Mouse (Mus musculus): Measurements from ENCODE around the gene Apol7a. TPM values are rescaled to one million over a fixed set of nuclear protein-coding genes. Genes with fewer than 3 reads are reported as not detected.
"Not testable (repeated sequence)": the region's sequence is repeated elsewhere in the genome, so short reads cannot be mapped to it uniquely, and the experiment has no call there.

The Apol7a gene
- polyA plus RNA-seq (2014; fragmentation: Nextera tagmentation; extraction: Ambion mirVana), result not detected in 2 replicates

- 53% methylated on average over 9 of the region's 9 CpGs for WGBS
- H3K27me3 ChIP-seq (replicated peaks; ENCODE audit: control insufficient read depth, insufficient read depth, low read length); H3K9ac ChIP-seq (ENCODE audit: low read depth, low read length); H3K27ac ChIP-seq (ENCODE audit: low read depth, low read length); ATAC-seq (replicated peaks; ENCODE audit: low FRiP score); H3K9me3 ChIP-seq (ENCODE audit: control insufficient read depth, low read length); H3K4me3 ChIP-seq (ENCODE audit: low read depth, low read length); DNase-seq (ENCODE audit: low spot score); H3K36me3 ChIP-seq (ENCODE audit: control insufficient read depth, insufficient read depth, low read length); H3K4me2 ChIP-seq; H3K4me1 ChIP-seq (replicated peaks; ENCODE audit: control insufficient read depth, insufficient read depth, low read length): not testable (repeated sequence)
Measured at GRCm38 (mm10) chr15:77399027-77399426, at the start of gene Apol7a. TSS of gene Apol7a (minus strand) at chr15:77399110.

DNA sequence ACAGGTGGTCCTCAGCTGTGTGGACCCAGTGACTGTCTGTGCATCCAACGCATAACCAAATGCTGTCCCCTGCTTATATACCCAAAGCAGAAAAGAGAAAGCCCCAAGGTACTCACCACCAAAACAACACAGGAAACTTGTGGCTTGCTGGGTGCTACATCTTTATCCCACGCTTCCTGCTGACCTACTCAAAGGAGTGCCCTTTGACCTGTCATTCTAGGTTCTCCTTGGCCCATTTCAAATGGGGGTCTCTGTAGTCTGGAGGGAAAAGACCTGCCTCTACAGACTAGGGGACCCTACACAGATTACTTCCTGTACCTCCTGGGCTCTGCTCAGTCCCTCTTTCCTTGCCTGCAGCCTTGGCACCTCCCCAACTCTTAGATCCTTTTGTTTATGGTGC lies 48.5 kb upstream of the Apol7a start, which contains the start of gene Apol7b:
Apol7b (minus strand) TSS at position 101 of the 400 bp plus-strand sequence.
- H3K9ac ChIP-seq (ENCODE audit: low read depth, low read length); DNase-seq (ENCODE audit: low spot score); H3K4me1 ChIP-seq (replicated peaks; ENCODE audit: control insufficient read depth, insufficient read depth, low read length); H3K27me3 ChIP-seq (replicated peaks; ENCODE audit: control insufficient read depth, insufficient read depth, low read length); ATAC-seq (replicated peaks; ENCODE audit: low FRiP score); H3K4me3 ChIP-seq (ENCODE audit: low read depth, low read length); H3K27ac ChIP-seq (ENCODE audit: low read depth, low read length); H3K36me3 ChIP-seq (ENCODE audit: control insufficient read depth, insufficient read depth, low read length); H3K4me2 ChIP-seq; H3K9me3 ChIP-seq (ENCODE audit: control insufficient read depth, low read length): not testable (repeated sequence)
- WGBS, result 74% methylated on average over 2 of the region's 2 CpGs

DNA sequence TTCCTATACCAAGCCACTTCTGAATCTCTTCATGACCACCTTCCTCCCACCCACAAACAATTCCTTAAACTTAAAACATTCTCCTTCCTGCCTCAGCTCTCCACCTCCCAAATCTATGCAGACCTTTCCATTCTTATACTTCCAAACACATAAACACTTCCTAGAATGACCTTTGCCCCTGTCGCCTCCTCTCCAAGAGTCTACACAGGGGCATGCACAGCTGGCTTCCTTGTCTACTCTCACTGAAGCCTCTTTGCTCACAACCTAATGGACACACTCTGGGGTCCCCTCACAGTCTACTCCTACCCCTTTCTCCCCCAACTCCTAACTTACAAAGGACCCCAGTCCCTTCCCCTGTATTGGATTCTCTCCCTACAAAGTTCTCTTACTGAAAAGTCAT lies 46.8 kb upstream of the Apol7a start:
- H3K27ac ChIP-seq (ENCODE audit: low read depth, low read length); H3K27me3 ChIP-seq (replicated peaks; ENCODE audit: control insufficient read depth, insufficient read depth, low read length); H3K9ac ChIP-seq (ENCODE audit: low read depth, low read length); DNase-seq (ENCODE audit: low spot score); H3K4me1 ChIP-seq (replicated peaks; ENCODE audit: control insufficient read depth, insufficient read depth, low read length); ATAC-seq (replicated peaks; ENCODE audit: low FRiP score); H3K4me3 ChIP-seq (ENCODE audit: low read depth, low read length); H3K4me2 ChIP-seq; H3K9me3 ChIP-seq (ENCODE audit: control insufficient read depth, low read length); H3K36me3 ChIP-seq (ENCODE audit: control insufficient read depth, insufficient read depth, low read length): not testable (repeated sequence)
- WGBS, result 100% methylated on average over 1 of the region's 1 CpGs

DNA sequence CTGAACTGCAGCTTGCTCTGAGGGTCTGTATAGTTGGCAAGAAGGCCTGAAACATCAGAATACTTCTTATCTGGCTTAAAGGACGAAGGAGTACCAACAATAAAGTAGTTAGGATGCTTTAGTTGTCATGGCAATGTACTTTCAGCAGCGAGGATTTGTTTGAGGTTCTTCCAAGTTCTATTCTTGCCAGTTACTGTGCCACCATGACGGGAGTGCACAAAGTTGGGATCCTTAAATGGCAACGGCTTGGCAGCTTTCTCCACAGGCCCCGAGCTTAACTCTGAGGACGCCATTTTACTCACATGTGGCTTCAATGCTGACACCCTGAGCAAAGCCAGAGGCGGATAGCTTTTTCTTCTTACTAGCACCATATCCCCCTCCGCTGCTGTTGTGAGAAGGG lies 45.8 kb upstream of the Apol7a start:
- not testable (repeated sequence) for H3K4me1 ChIP-seq (replicated peaks; ENCODE audit: control insufficient read depth, insufficient read depth, low read length); H3K9me3 ChIP-seq (ENCODE audit: control insufficient read depth, low read length); H3K4me3 ChIP-seq (ENCODE audit: low read depth, low read length); ATAC-seq (replicated peaks; ENCODE audit: low FRiP score); H3K27ac ChIP-seq (ENCODE audit: low read depth, low read length); DNase-seq (ENCODE audit: low spot score); H3K27me3 ChIP-seq (replicated peaks; ENCODE audit: control insufficient read depth, insufficient read depth, low read length); H3K9ac ChIP-seq (ENCODE audit: low read depth, low read length); H3K36me3 ChIP-seq (ENCODE audit: control insufficient read depth, insufficient read depth, low read length); H3K4me2 ChIP-seq
- 83% methylated on average over 8 of the region's 8 CpGs for WGBS

DNA sequence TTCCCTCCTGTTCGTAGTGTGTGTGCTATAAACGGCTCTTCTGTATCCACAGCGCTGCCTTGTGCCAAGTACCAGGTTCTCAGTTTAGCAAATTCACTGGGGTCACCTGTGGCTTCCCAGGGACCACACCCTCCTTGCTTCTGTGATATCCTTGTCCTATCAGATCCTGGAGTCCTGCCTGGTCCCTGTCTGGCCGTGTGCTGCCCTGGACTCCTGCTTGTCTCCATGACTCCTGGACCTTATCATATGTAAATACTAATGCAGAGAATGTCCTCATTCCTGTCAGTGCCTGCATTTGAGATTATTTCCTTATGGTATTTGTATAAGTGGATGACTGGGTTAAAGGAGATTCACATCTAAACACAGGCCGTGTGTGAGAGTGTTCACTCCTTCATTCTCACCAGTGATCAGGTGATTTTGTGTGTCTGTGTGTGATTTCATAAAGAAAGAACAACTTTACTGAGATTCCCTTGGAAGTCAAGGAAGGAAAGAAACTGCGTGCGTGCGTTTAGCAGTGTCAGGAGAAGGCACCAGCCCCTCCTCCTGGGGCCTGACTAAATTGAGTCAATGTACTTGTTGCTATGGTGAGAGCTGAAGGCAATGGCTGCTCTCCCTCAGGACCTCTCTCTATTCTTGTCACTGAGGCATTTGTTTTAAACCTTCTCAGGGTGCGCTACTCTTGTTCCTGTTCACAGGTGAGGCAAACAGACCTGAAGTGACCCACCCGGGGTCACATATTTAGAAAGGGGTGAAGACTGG lies 30.0 kb upstream of the Apol7a start:
- not testable (repeated sequence) for ATAC-seq (replicated peaks; ENCODE audit: low FRiP score); H3K4me1 ChIP-seq (replicated peaks; ENCODE audit: control insufficient read depth, insufficient read depth, low read length); H3K27ac ChIP-seq (ENCODE audit: low read depth, low read length); H3K9ac ChIP-seq (ENCODE audit: low read depth, low read length); H3K27me3 ChIP-seq (replicated peaks; ENCODE audit: control insufficient read depth, insufficient read depth, low read length); H3K36me3 ChIP-seq (ENCODE audit: control insufficient read depth, insufficient read depth, low read length); H3K9me3 ChIP-seq (ENCODE audit: control insufficient read depth, low read length); H3K4me3 ChIP-seq (ENCODE audit: low read depth, low read length); DNase-seq (ENCODE audit: low spot score); H3K4me2 ChIP-seq
- WGBS, result 75% methylated on average over 6 of the region's 10 CpGs

- H3K27ac ChIP-seq (ENCODE audit: low read depth, low read length); ATAC-seq (replicated peaks; ENCODE audit: low FRiP score); H3K4me1 ChIP-seq (replicated peaks; ENCODE audit: control insufficient read depth, insufficient read depth, low read length); H3K9ac ChIP-seq (ENCODE audit: low read depth, low read length); H3K27me3 ChIP-seq (replicated peaks; ENCODE audit: control insufficient read depth, insufficient read depth, low read length); H3K4me2 ChIP-seq; H3K36me3 ChIP-seq (ENCODE audit: control insufficient read depth, insufficient read depth, low read length); DNase-seq (ENCODE audit: low spot score); H3K4me3 ChIP-seq (ENCODE audit: low read depth, low read length); H3K9me3 ChIP-seq (ENCODE audit: control insufficient read depth, low read length): not testable (repeated sequence)
- 64% methylated on average over 3 of the region's 7 CpGs for WGBS
Measured at GRCm38 (mm10) chr15:77422925-77423324, 24.0 kb upstream of the Apol7a start.

DNA sequence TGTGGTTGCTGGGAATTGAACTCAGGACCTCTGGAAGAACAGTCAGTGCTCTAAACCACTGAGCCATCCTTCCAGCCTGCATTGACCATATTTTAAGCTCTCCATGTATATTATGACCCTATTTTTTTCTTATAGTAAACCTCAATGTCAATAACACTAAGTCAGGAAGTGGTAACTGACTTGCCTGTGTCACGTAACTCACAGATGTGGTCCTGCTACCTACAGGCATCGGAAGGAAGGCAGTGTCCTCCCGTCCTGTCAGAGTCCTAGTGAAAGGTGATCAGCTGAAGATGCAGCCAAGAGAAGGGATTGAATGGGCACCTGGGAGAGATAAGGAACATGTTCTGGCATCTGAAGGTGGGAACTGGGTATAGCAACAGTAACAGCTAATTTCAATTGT lies 20.7 kb upstream of the Apol7a start:
- H3K27ac ChIP-seq (ENCODE audit: low read depth, low read length); H3K36me3 ChIP-seq (ENCODE audit: control insufficient read depth, insufficient read depth, low read length); H3K4me1 ChIP-seq (replicated peaks; ENCODE audit: control insufficient read depth, insufficient read depth, low read length); H3K9ac ChIP-seq (ENCODE audit: low read depth, low read length); H3K9me3 ChIP-seq (ENCODE audit: control insufficient read depth, low read length); H3K4me2 ChIP-seq; H3K4me3 ChIP-seq (ENCODE audit: low read depth, low read length); ATAC-seq (replicated peaks; ENCODE audit: low FRiP score); DNase-seq (ENCODE audit: low spot score); H3K27me3 ChIP-seq (replicated peaks; ENCODE audit: control insufficient read depth, insufficient read depth, low read length): not testable (repeated sequence)
- WGBS, result no CpG with 5 or more reads among the region's 3 CpGs

- not testable (repeated sequence) for ATAC-seq (replicated peaks; ENCODE audit: low FRiP score); H3K4me1 ChIP-seq (replicated peaks; ENCODE audit: control insufficient read depth, insufficient read depth, low read length); H3K36me3 ChIP-seq (ENCODE audit: control insufficient read depth, insufficient read depth, low read length); H3K4me3 ChIP-seq (ENCODE audit: low read depth, low read length); H3K27ac ChIP-seq (ENCODE audit: low read depth, low read length); H3K9ac ChIP-seq (ENCODE audit: low read depth, low read length); DNase-seq (ENCODE audit: low spot score); H3K4me2 ChIP-seq; H3K27me3 ChIP-seq (replicated peaks; ENCODE audit: control insufficient read depth, insufficient read depth, low read length); H3K9me3 ChIP-seq (ENCODE audit: control insufficient read depth, low read length)
- 29% methylated on average over 2 of the region's 10 CpGs for WGBS
Measured at GRCm38 (mm10) chr15:77416655-77417333, 17.9 kb upstream of the Apol7a start.

DNA sequence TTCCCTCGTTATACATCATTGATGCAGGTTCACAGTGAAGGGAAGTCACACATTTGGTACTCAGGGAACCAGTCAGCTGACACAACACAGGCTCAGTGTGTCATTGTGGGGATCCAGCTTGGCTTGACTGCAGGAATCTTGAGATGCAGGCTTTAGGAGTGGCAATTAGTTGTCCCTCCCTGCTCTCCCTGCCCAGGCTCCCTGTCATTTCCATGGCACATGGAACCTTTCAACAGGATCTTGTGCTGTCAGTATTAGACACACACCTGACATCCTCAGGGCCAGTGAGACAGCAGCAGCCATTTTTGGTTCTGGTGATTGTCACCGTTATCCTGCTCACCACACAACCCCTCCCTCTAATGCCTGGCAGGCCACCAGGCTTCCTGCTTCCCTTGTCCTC lies 16.7 kb upstream of the Apol7a start:
- not testable (repeated sequence) for H3K27ac ChIP-seq (ENCODE audit: low read depth, low read length)
- 56% methylated on average over 2 of the region's 2 CpGs for WGBS

More for the DNA sequence above, 16.7 kb upstream of the Apol7a start:
- H3K9ac ChIP-seq (ENCODE audit: low read depth, low read length); ATAC-seq (replicated peaks; ENCODE audit: low FRiP score); H3K9me3 ChIP-seq (ENCODE audit: control insufficient read depth, low read length); DNase-seq (ENCODE audit: low spot score); H3K27me3 ChIP-seq (replicated peaks; ENCODE audit: control insufficient read depth, insufficient read depth, low read length); H3K4me2 ChIP-seq; H3K4me3 ChIP-seq (ENCODE audit: low read depth, low read length); H3K4me1 ChIP-seq (replicated peaks; ENCODE audit: control insufficient read depth, insufficient read depth, low read length); H3K36me3 ChIP-seq (ENCODE audit: control insufficient read depth, insufficient read depth, low read length): not testable (repeated sequence)

All from liver, embryonic 11.5 days (tissue).